Mouse (Mus musculus): ENCODE measurements around the gene 2210408I21Rik. TPM values are rescaled to one million over a fixed set of nuclear protein-coding genes. Genes with fewer than 3 reads are reported as not detected.
"Not testable (repeated sequence)": the region's sequence is repeated elsewhere in the genome, so short reads cannot be mapped to it uniquely, and the experiment has no call there.

Gene 2210408I21Rik
- polyA plus RNA-seq (2015; fragmentation: Nextera tagmentation; extraction: Ambion mirVana): 13.4 and 14.4 TPM in 2 replicates

GRCm38 (mm10) chr13:77134931-77135620 is at the start of gene 2210408I21Rik, which contains the start of gene Slf1:
2210408I21Rik (plus strand) TSS chr13:77135540.
Slf1 (minus strand) TSS chr13:77135473.
- no peaks in the 10 kb centered on the region for H3K27me3 ChIP-seq (ENCODE audit: control insufficient read depth, insufficient read depth, low read depth, low read length)
- H3K4me2 ChIP-seq (ENCODE audit: low read length): peak within 1 kb of the TSS; percentile 58
- H3K27ac ChIP-seq (ENCODE audit: low read length): peak within 1 kb of the TSS; percentile 89
- ATAC-seq: peak; percentile 99
- no peaks in the 10 kb centered on the region for H3K36me3 ChIP-seq (ENCODE audit: control insufficient read depth, insufficient read depth, low read length)
- under 1% methylated on average over 65 of the region's 65 CpGs for WGBS
- peak within 1 kb of the TSS; percentile 90 for H3K9ac ChIP-seq (ENCODE audit: low read depth, low read length)
- H3K4me1 ChIP-seq (ENCODE audit: control insufficient read depth, insufficient read depth, low read length): peaks cover 6% of the 10 kb centered on the region
- H3K9me3 ChIP-seq (replicated peaks; ENCODE audit: control insufficient read depth, low read length, poor library complexity, severe bottlenecking): no peaks in the 10 kb centered on the region
- H3K4me3 ChIP-seq (ENCODE audit: low read depth, low read length): peak within 1 kb of the TSS; percentile 90

- H3K27ac ChIP-seq (ENCODE audit: low read length); H3K9me3 ChIP-seq (replicated peaks; ENCODE audit: control insufficient read depth, low read length, poor library complexity, severe bottlenecking): not testable (repeated sequence)
- WGBS: 92% methylated on average over 1 of the region's 1 CpGs
These were observed 42.5 kb upstream of the 2210408I21Rik start for GRCm38 (mm10) chr13:77092876-77093275.

GRCm38 (mm10) chr13:77107734-77108133 is 27.6 kb upstream of the 2210408I21Rik start:
- ATAC-seq: no peak
- H3K4me1 ChIP-seq (ENCODE audit: control insufficient read depth, insufficient read depth, low read length): no peaks in the 10 kb centered on the region
- peaks cover 2% of the 10 kb centered on the region; the same call in 1 of the 2 replicates for H3K36me3 ChIP-seq (ENCODE audit: control insufficient read depth, insufficient read depth, low read length)

More at GRCm38 (mm10) chr13:77092876-77093275, 42.5 kb upstream of the 2210408I21Rik start:
- H3K4me2 ChIP-seq (ENCODE audit: low read length); H3K36me3 ChIP-seq (ENCODE audit: control insufficient read depth, insufficient read depth, low read length); H3K9ac ChIP-seq (ENCODE audit: low read depth, low read length); H3K4me1 ChIP-seq (ENCODE audit: control insufficient read depth, insufficient read depth, low read length); H3K27me3 ChIP-seq (ENCODE audit: control insufficient read depth, insufficient read depth, low read depth, low read length); H3K4me3 ChIP-seq (ENCODE audit: low read depth, low read length); ATAC-seq: not testable (repeated sequence)

GRCm38 (mm10) chr13:77118695-77119094 is 16.6 kb upstream of the 2210408I21Rik start:
- WGBS: 95% methylated on average over 4 of the region's 4 CpGs
- H3K9ac ChIP-seq (ENCODE audit: low read depth, low read length): no peak overlapping the region
- no peak overlapping the region for H3K27ac ChIP-seq (ENCODE audit: low read length)
- H3K4me2 ChIP-seq (ENCODE audit: low read length): no peak overlapping the region
- H3K27me3 ChIP-seq (ENCODE audit: control insufficient read depth, insufficient read depth, low read depth, low read length): no peaks in the 10 kb centered on the region
- no peaks in the 10 kb centered on the region for H3K4me1 ChIP-seq (ENCODE audit: control insufficient read depth, insufficient read depth, low read length)
- no peaks in the 10 kb centered on the region for H3K36me3 ChIP-seq (ENCODE audit: control insufficient read depth, insufficient read depth, low read length)
- H3K4me3 ChIP-seq (ENCODE audit: low read depth, low read length): no peak overlapping the region
- no peaks in the 10 kb centered on the region for H3K9me3 ChIP-seq (replicated peaks; ENCODE audit: control insufficient read depth, low read length, poor library complexity, severe bottlenecking)
- no peak for ATAC-seq

More at GRCm38 (mm10) chr13:77107734-77108133, 27.6 kb upstream of the 2210408I21Rik start:
- no peaks in the 10 kb centered on the region for H3K9me3 ChIP-seq (replicated peaks; ENCODE audit: control insufficient read depth, low read length, poor library complexity, severe bottlenecking)
- H3K4me2 ChIP-seq (ENCODE audit: low read length): no peak overlapping the region
- no peak overlapping the region for H3K27ac ChIP-seq (ENCODE audit: low read length)
- no peak overlapping the region for H3K4me3 ChIP-seq (ENCODE audit: low read depth, low read length)
- H3K27me3 ChIP-seq (ENCODE audit: control insufficient read depth, insufficient read depth, low read depth, low read length): no peaks in the 10 kb centered on the region
- no peak overlapping the region for H3K9ac ChIP-seq (ENCODE audit: low read depth, low read length)

- H3K9ac ChIP-seq (ENCODE audit: low read depth, low read length): no peak overlapping the region
- H3K36me3 ChIP-seq (ENCODE audit: control insufficient read depth, insufficient read depth, low read length): no peaks in the 10 kb centered on the region; the same call in 1 of the 2 replicates
- ATAC-seq: no peak
- no peaks in the 10 kb centered on the region for H3K4me1 ChIP-seq (ENCODE audit: control insufficient read depth, insufficient read depth, low read length)
- no peak overlapping the region for H3K4me2 ChIP-seq (ENCODE audit: low read length)
- no peaks in the 10 kb centered on the region for H3K27me3 ChIP-seq (ENCODE audit: control insufficient read depth, insufficient read depth, low read depth, low read length)
- no peaks in the 10 kb centered on the region for H3K9me3 ChIP-seq (replicated peaks; ENCODE audit: control insufficient read depth, low read length, poor library complexity, severe bottlenecking)
- H3K4me3 ChIP-seq (ENCODE audit: low read depth, low read length): no peak overlapping the region
- H3K27ac ChIP-seq (ENCODE audit: low read length): no peak overlapping the region
- 69% methylated on average over 3 of the region's 3 CpGs for WGBS
These were observed 10.2 kb upstream of the 2210408I21Rik start for GRCm38 (mm10) chr13:77125159-77125558.

GRCm38 (mm10) chr13:77128240-77128639 is 7.1 kb upstream of the 2210408I21Rik start:
- no peak overlapping the region for H3K9ac ChIP-seq (ENCODE audit: low read depth, low read length)
- H3K4me1 ChIP-seq (ENCODE audit: control insufficient read depth, insufficient read depth, low read length): no peaks in the 10 kb centered on the region
- WGBS: 84% methylated on average over 2 of the region's 2 CpGs
- no peaks in the 10 kb centered on the region for H3K27me3 ChIP-seq (ENCODE audit: control insufficient read depth, insufficient read depth, low read depth, low read length)
- no peak for ATAC-seq
- no peak overlapping the region for H3K27ac ChIP-seq (ENCODE audit: low read length)
- no peaks in the 10 kb centered on the region; the same call in 1 of the 2 replicates for H3K36me3 ChIP-seq (ENCODE audit: control insufficient read depth, insufficient read depth, low read length)
- H3K4me3 ChIP-seq (ENCODE audit: low read depth, low read length): no peak overlapping the region
- no peak overlapping the region for H3K4me2 ChIP-seq (ENCODE audit: low read length)
- no peaks in the 10 kb centered on the region for H3K9me3 ChIP-seq (replicated peaks; ENCODE audit: control insufficient read depth, low read length, poor library complexity, severe bottlenecking)

- Histone ChIP-seq H3K4me3 (ENCODE audit: low read depth, low read length) (no peak overlapping the region), H3K27me3 (ENCODE audit: control insufficient read depth, insufficient read depth, low read depth, low read length) (no peaks in the 10 kb centered on the region), H3K9me3 (replicated peaks; ENCODE audit: control insufficient read depth, low read length, poor library complexity, severe bottlenecking) (no peaks in the 10 kb centered on the region), H3K4me2 (ENCODE audit: low read length) (no peak overlapping the region), H3K36me3 (ENCODE audit: control insufficient read depth, insufficient read depth, low read length) (no peaks in the 10 kb centered on the region), H3K9ac (ENCODE audit: low read depth, low read length) (no peak overlapping the region), H3K4me1 (ENCODE audit: control insufficient read depth, insufficient read depth, low read length) (peaks cover 2% of the 10 kb centered on the region), H3K27ac (ENCODE audit: low read length) (no peak overlapping the region)
- ATAC-seq: no peak
- whole genome bisulfite sequencing: 86% methylated on average over 2 of the region's 2 CpGs
These were observed 4.2 kb upstream of the 2210408I21Rik start for GRCm38 (mm10) chr13:77131132-77131531.

GRCm38 (mm10) chr13:77135621-77135981 is 261 bp downstream of the 2210408I21Rik start:
- peak overlapping the region; percentile 51 for H3K4me2 ChIP-seq (ENCODE audit: low read length)
- H3K27ac ChIP-seq (ENCODE audit: low read length): peak overlapping the region; percentile 89
- peaks cover 6% of the 10 kb centered on the region for H3K4me1 ChIP-seq (ENCODE audit: control insufficient read depth, insufficient read depth, low read length)
- WGBS: 0% methylated on average over 11 of the region's 11 CpGs
- peak overlapping the region; percentile 90 for H3K4me3 ChIP-seq (ENCODE audit: low read depth, low read length)
- ATAC-seq: peak; percentile 87
- peak overlapping the region; percentile 90 for H3K9ac ChIP-seq (ENCODE audit: low read depth, low read length)
- H3K36me3 ChIP-seq (ENCODE audit: control insufficient read depth, insufficient read depth, low read length): no peaks in the 10 kb centered on the region
- no peaks in the 10 kb centered on the region for H3K27me3 ChIP-seq (ENCODE audit: control insufficient read depth, insufficient read depth, low read depth, low read length)
- no peaks in the 10 kb centered on the region for H3K9me3 ChIP-seq (replicated peaks; ENCODE audit: control insufficient read depth, low read length, poor library complexity, severe bottlenecking)

GRCm38 (mm10) chr13:77140890-77141289 is 5.5 kb downstream of the 2210408I21Rik start:
- Histone ChIP-seq H3K36me3 (ENCODE audit: control insufficient read depth, insufficient read depth, low read length) (no peaks in the 10 kb centered on the region; the same call in 1 of the 2 replicates), H3K4me3 (ENCODE audit: low read depth, low read length) (no peak overlapping the region), H3K4me1 (ENCODE audit: control insufficient read depth, insufficient read depth, low read length) (peaks cover 6% of the 10 kb centered on the region), H3K27ac (ENCODE audit: low read length) (no peak overlapping the region), H3K9me3 (replicated peaks; ENCODE audit: control insufficient read depth, low read length, poor library complexity, severe bottlenecking) (no peaks in the 10 kb centered on the region), H3K4me2 (ENCODE audit: low read length) (no peak overlapping the region), H3K27me3 (ENCODE audit: control insufficient read depth, insufficient read depth, low read depth, low read length) (no peaks in the 10 kb centered on the region), H3K9ac (ENCODE audit: low read depth, low read length) (no peak overlapping the region)
- ATAC-seq: no peak
- WGBS: 90% methylated on average over 2 of the region's 2 CpGs

Measured in midbrain, embryonic 16.5 days (tissue).